Mouse (Mus musculus): Measurements from ENCODE around the gene Cd36. TPM values are rescaled to one million over a fixed set of nuclear protein-coding genes. Genes with fewer than 3 reads are reported as not detected.

Cd36 gene
- total and polyA plus RNA-seq, 3 experiments, result 0.27 to 19.6 TPM; not detected in 1

DNA sequence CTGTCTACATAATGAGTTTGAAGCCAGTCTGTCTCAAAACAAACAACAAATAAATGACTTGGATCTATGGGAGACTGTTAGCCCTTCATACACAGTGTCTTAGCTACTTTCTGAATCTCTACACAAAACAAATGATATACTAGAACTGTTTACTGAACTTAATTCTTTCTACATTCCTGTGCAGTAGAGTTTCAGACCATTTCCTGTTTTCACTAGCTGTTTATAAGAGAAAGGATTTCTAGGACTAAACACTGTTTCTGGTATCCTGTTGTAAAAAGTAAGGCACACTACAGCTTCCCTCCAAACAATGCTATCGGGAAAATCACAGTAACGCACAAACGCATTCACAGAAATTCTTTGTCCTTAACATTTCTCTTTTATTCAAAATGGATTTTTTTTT, 2.2 kb downstream of the Cd36 start:
- no peak for TF ChIP-seq GATA2 (IDR thresholded peaks at IDR 0.05; ENCODE audit: borderline replicate concordance, low read depth, low read length)
- Histone ChIP-seq H3K27me3 (ENCODE audit: insufficient read depth, low read length) (no peaks in the 10 kb centered on the region), H3K4me3 (ENCODE audit: low read depth, low read length) (no peak overlapping the region), H3K4me1 (ENCODE audit: insufficient read depth, low read depth, low read length) (peaks cover 14% of the 10 kb centered on the region; the same call in 1 of the 2 replicates), H3K9me3 (replicated peaks) (no peaks in the 10 kb centered on the region), H3K36me3 (replicated peaks) (no peaks in the 10 kb centered on the region)
- ATAC-seq (ENCODE audit: extremely low read depth, insufficient number of reproducible peaks, low FRiP score, poor library complexity, severe bottlenecking), result no peak
- no peak for DNase-seq (ENCODE audit: low spot score)

DNA sequence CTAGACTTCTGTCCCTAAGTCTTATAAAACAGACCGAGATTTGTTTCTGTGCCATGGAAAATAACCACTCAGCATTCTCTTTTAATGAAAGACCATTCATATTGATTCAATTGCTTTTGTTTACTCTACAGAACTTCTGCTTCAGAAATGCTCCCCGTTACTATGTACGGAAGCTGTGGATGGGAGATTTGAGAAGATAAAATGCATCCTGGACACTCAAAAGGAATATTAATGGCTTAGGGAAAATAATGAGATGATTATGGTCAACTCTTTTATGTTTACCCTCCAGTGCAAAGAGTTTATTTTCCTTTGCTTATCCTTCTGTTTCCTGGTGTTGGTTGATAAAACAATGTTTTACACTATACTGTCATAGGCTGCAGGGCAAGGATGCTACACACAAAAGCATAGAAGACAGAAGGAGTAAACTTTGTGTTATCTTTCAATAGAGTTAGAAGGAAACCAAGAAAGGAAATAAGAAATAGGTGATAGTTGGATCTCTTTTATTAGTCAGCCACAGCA, 5.2 kb downstream of the Cd36 start:
- TF ChIP-seq POLR2AphosphoS5 (IDR thresholded peaks at IDR 0.05; ENCODE audit: insufficient replicate concordance, low read depth, low read length) (no peak), GATA1 (IDR thresholded peaks at IDR 0.05; ENCODE audit: borderline replicate concordance, low read length) (no peak), GATA2 (IDR thresholded peaks at IDR 0.05; ENCODE audit: borderline replicate concordance, low read depth, low read length) (no peak), TAL1 (conservative IDR thresholded peaks at IDR 0.05; ENCODE audit: low read depth, low read length) (no peak)
- H3K36me3 ChIP-seq (replicated peaks), result no peaks in the 10 kb centered on the region
- H3K4me1 ChIP-seq (ENCODE audit: insufficient read depth, low read depth, low read length), result peaks cover 20% of the 10 kb centered on the region; the same call in 1 of the 2 replicates
- ATAC-seq (ENCODE audit: extremely low read depth, insufficient number of reproducible peaks, low FRiP score, poor library complexity, severe bottlenecking) (no peak), DNase-seq (ENCODE audit: low spot score) (no peak)
- no peaks in the 10 kb centered on the region for H3K27me3 ChIP-seq (ENCODE audit: insufficient read depth, low read length)
- H3K4me3 ChIP-seq (ENCODE audit: low read depth, low read length), result no peak overlapping the region
- no peaks in the 10 kb centered on the region for H3K9me3 ChIP-seq (replicated peaks)

DNA sequence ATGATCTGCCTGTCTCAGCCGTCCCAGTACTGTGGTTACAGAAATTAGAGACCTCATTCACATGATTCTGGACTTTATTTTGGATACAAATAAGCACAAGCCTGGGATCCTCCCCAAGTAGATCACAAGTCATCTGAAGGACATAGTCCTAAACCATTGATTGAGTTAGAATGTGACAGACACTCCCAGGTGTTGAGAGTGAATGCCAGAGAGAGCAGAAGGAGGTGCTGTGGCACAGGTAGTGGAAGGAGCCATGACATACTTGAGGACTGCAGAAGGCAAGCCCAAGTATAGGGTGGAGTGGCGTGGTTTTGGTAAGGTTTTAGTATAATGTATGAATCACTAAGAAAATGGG, 7.1 kb downstream of the Cd36 start:
- no peak for ATAC-seq (ENCODE audit: extremely low read depth, insufficient number of reproducible peaks, low FRiP score, poor library complexity, severe bottlenecking)
- peaks cover 33% of the 10 kb centered on the region for H3K4me1 ChIP-seq (ENCODE audit: insufficient read depth, low read depth, low read length)

DNA sequence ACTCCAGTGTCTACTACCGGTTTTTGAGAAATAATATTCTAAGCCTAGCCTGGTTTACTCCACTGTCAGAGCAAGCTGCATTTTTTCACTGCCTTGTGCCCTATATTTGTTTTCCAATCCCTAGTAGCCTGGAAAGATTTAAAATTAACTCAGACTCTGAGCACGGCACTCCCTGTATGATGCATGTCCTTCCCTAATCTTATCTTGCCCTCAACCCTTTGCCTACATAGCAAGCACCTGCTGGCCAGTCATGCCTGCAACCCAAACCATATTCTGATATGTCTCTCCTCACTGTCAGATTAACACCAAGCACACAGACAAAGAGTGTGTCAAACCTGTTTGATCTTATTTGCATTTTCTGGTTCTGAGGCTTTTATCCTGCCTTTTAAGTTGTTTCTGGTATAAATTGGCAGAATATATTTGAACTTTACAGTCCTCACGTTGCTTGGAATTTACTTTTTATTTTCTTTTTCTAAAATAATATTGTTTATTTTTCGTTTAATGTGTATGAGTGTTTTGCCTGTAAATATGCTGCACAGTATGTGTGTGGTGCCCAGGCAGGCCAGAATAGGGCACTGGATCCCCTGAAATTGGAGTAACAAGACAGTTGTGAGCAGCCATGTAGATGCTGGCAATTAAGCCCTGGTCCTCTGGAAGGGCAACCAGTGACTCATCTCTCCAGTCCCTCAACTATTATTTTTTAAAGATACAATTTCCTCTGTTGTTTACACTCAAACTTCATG, 7.6 kb downstream of the Cd36 start:
- Histone ChIP-seq H3K4me3 (ENCODE audit: low read depth, low read length) (no peak overlapping the region), H3K27me3 (ENCODE audit: insufficient read depth, low read length) (no peaks in the 10 kb centered on the region), H3K36me3 (replicated peaks) (no peaks in the 10 kb centered on the region), H3K9me3 (replicated peaks) (no peaks in the 10 kb centered on the region), H3K4me1 (ENCODE audit: insufficient read depth, low read depth, low read length) (peaks cover 34% of the 10 kb centered on the region)
- no peak for DNase-seq (ENCODE audit: low spot score)
- TF ChIP-seq GATA2 (IDR thresholded peaks at IDR 0.05; ENCODE audit: borderline replicate concordance, low read depth, low read length) (no peak), TAL1 (conservative IDR thresholded peaks at IDR 0.05; ENCODE audit: low read depth, low read length) (no peak), POLR2AphosphoS5 (IDR thresholded peaks at IDR 0.05; ENCODE audit: insufficient replicate concordance, low read depth, low read length) (no peak), CTCF (IDR thresholded peaks at IDR 0.05; ENCODE audit: low read depth, low read length) (no peak), GATA1 (IDR thresholded peaks at IDR 0.05; ENCODE audit: borderline replicate concordance, low read length) (no peak)
- ATAC-seq (ENCODE audit: extremely low read depth, insufficient number of reproducible peaks, low FRiP score, poor library complexity, severe bottlenecking), result no peak

More for the DNA sequence above, 7.1 kb downstream of the Cd36 start:
- no peaks in the 10 kb centered on the region for H3K36me3 ChIP-seq (replicated peaks)
- no peak for TF ChIP-seq GATA1 (IDR thresholded peaks at IDR 0.05; ENCODE audit: borderline replicate concordance, low read length)
- TF ChIP-seq GATA2 (IDR thresholded peaks at IDR 0.05; ENCODE audit: borderline replicate concordance, low read depth, low read length), result no peak
- no peak for TF ChIP-seq CTCF (IDR thresholded peaks at IDR 0.05; ENCODE audit: low read depth, low read length)
- TF ChIP-seq POLR2AphosphoS5 (IDR thresholded peaks at IDR 0.05; ENCODE audit: insufficient replicate concordance, low read depth, low read length), result no peak
- no peak for TF ChIP-seq TAL1 (conservative IDR thresholded peaks at IDR 0.05; ENCODE audit: low read depth, low read length)
- H3K4me3 ChIP-seq (ENCODE audit: low read depth, low read length), result no peak overlapping the region
- no peaks in the 10 kb centered on the region for H3K27me3 ChIP-seq (ENCODE audit: insufficient read depth, low read length)
- no peak for DNase-seq (ENCODE audit: low spot score)
- H3K9me3 ChIP-seq (replicated peaks), result no peaks in the 10 kb centered on the region

- TF ChIP-seq TAL1 (conservative IDR thresholded peaks at IDR 0.05; ENCODE audit: low read depth, low read length), result no peak
- TF ChIP-seq GATA2 (IDR thresholded peaks at IDR 0.05; ENCODE audit: borderline replicate concordance, low read depth, low read length), result no peak
- TF ChIP-seq GATA1 (IDR thresholded peaks at IDR 0.05; ENCODE audit: borderline replicate concordance, low read length), result no peak
- no peak for TF ChIP-seq CTCF (IDR thresholded peaks at IDR 0.05; ENCODE audit: low read depth, low read length)
- TF ChIP-seq POLR2AphosphoS5 (IDR thresholded peaks at IDR 0.05; ENCODE audit: insufficient replicate concordance, low read depth, low read length), result no peak
Observed at GRCm38 (mm10) chr5:17879924-17880323, 8.7 kb downstream of the Cd36 start.

GRCm38 (mm10) chr5:17877044-17877443, 11.6 kb downstream of the Cd36 start:
- no peaks in the 10 kb centered on the region for H3K36me3 ChIP-seq (replicated peaks)
- TF ChIP-seq CTCF (IDR thresholded peaks at IDR 0.05; ENCODE audit: low read depth, low read length) (no peak), TAL1 (conservative IDR thresholded peaks at IDR 0.05; ENCODE audit: low read depth, low read length) (0 out of 2 replicates have a peak, but pooled peaks have one; percentile 23)
- no peaks in the 10 kb centered on the region for H3K27me3 ChIP-seq (ENCODE audit: insufficient read depth, low read length)
- ATAC-seq (ENCODE audit: extremely low read depth, insufficient number of reproducible peaks, low FRiP score, poor library complexity, severe bottlenecking) (peak; percentile 61), DNase-seq (ENCODE audit: low spot score) (no peak)
- H3K4me3 ChIP-seq (ENCODE audit: low read depth, low read length), result peak overlapping the region; percentile 20; the same call in 1 of the 2 replicates
- H3K9me3 ChIP-seq (replicated peaks), result no peaks in the 10 kb centered on the region
- H3K4me1 ChIP-seq (ENCODE audit: insufficient read depth, low read depth, low read length), result peaks cover 35% of the 10 kb centered on the region

More at GRCm38 (mm10) chr5:17879924-17880323, 8.7 kb downstream of the Cd36 start:
- Histone ChIP-seq H3K4me3 (ENCODE audit: low read depth, low read length) (no peak overlapping the region), H3K36me3 (replicated peaks) (no peaks in the 10 kb centered on the region), H3K9me3 (replicated peaks) (no peaks in the 10 kb centered on the region), H3K27me3 (ENCODE audit: insufficient read depth, low read length) (no peaks in the 10 kb centered on the region), H3K4me1 (ENCODE audit: insufficient read depth, low read depth, low read length) (peaks cover 37% of the 10 kb centered on the region)
- no peak for DNase-seq (ENCODE audit: low spot score)
- ATAC-seq (ENCODE audit: extremely low read depth, insufficient number of reproducible peaks, low FRiP score, poor library complexity, severe bottlenecking), result no peak
